Mouse (Mus musculus) testis, adult 2 months (tissue): ENCODE data around the gene Tor1a. TPM values are rescaled to one million over a fixed set of nuclear protein-coding genes. Genes with fewer than 3 reads are reported as not detected.
"Not testable (repeated sequence)": the region's sequence is repeated elsewhere in the genome, so short reads cannot be mapped to it uniquely, and the experiment has no call there.

Experiments used
- H3K27ac ChIP-seq: fragments of 200-500 bp; 2 replicates; pipeline ENCODE4 v1.5.1; 2012; ENCODE audit warnings: low read depth, low read length; ENCODE audit not compliant: control insufficient read depth, insufficient read depth
- H3K27me3 ChIP-seq: fragments of 200-500 bp; 2 replicates; pipeline ENCODE4 v1.6.1; 2012; ENCODE audit warnings: mild to moderate bottlenecking, low read length, moderate library complexity; ENCODE audit not compliant: control insufficient read depth, insufficient read depth
- H3K36me3 ChIP-seq: fragments of 200-500 bp; 2 replicates; pipeline ENCODE4 v1.6.1; 2012; ENCODE audit warnings: mild to moderate bottlenecking, low read length; ENCODE audit not compliant: control insufficient read depth, insufficient read depth
- H3K4me1 ChIP-seq: fragments of 200-500 bp; 2 replicates; pipeline ENCODE4 v1.6.1; 2012; ENCODE audit warnings: low read length; ENCODE audit not compliant: control insufficient read depth, insufficient read depth
- H3K4me3 ChIP-seq: fragments of 200-500 bp; 2 replicates; pipeline ENCODE4 v1.5.1; 2012; ENCODE audit warnings: low read depth, mild to moderate bottlenecking, low read length, moderate library complexity, mixed read lengths; ENCODE audit not compliant: control insufficient read depth
- CTCF ChIP-seq: fragments of 200-500 bp; IDR thresholded peaks from 2 replicates; pipeline ENCODE4 v1.5.1; 2012; ENCODE audit warnings: low read depth, mild to moderate bottlenecking, inconsistent platforms, low read length, moderate library complexity; ENCODE audit not compliant: control insufficient read depth, insufficient read depth, insufficient replicate concordance
- POLR2A ChIP-seq: fragments of 200-500 bp; IDR thresholded peaks from 2 replicates; pipeline ENCODE4 v1.6.1; 2012; ENCODE audit warnings: low read depth, mild to moderate bottlenecking, inconsistent platforms, low read length, moderate library complexity; ENCODE audit not compliant: control insufficient read depth
- polyA plus RNA-seq: library from polyadenylated mRNA; depleted of rRNA; stranded (reverse); fragments of >200 nt; gene quantifications from 2 replicates; pipeline ENCODE4 v1.2.3, GENCODE M21; 2012

Gene Tor1a
- polyA plus RNA-seq, 1 experiment = 11.1 TPM

DNA sequence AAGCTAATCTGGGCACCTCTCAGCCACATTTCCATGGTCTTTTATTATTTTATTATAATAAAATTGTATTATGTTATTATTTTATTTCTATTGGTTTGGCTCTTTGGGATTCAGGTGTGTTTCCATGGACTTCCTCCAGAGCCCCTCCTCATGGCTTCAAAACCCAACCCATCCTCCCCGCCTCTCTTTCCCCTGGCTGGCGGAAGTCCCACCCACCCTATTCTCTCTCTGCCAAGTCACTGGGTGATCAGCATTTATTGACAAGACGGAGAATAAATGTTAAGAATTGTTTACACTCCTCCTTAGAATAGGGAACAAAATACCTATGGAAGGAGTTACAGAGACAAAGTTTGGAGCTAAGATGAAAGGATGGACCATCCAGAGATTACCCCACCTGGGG lies 30.9 kb downstream of the Tor1a start:
- no peak overlapping the region for H3K4me3 ChIP-seq
- TF ChIP-seq POLR2A (no peak), CTCF (no peak)
- no peak overlapping the region for H3K27ac ChIP-seq
- H3K4me1 ChIP-seq = no peaks in the 10 kb centered on the region
- H3K36me3 ChIP-seq = no peaks in the 10 kb centered on the region
- no peaks in the 10 kb centered on the region for H3K27me3 ChIP-seq

DNA sequence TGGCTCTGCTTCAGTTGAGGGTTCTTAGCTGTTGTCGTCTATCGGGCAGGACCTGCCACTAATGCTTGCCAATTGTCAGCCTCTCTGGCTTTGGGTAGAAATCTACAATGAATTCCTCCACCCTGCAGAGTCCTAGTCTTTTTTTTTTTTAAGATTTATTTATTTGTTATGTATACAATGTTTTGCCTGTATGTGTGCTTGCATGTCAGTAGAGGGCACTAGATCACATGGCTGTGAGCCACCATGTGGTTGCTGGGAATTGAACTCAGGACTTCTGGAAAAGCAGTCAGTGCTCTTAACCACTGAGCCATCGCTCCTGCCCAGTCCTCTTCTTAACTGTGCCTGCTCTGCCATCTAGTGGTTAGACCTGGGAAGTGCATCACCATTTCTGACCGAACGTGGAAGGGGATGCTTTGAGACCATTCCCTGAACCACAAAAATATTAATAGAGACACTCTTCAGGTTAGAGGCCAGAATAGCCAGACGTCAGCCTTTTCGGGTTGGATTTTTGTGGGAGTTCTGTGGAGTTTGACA lies 33.7 kb downstream of the Tor1a start:
- H3K4me1 ChIP-seq = peaks cover 6% of the 10 kb centered on the region
- H3K4me3 ChIP-seq = no peak overlapping the region
- no peaks in the 10 kb centered on the region for H3K36me3 ChIP-seq
- TF ChIP-seq CTCF (peak; percentile 84; the same call in 1 of the 2 replicates), POLR2A (no peak)
- no peaks in the 10 kb centered on the region for H3K27me3 ChIP-seq
- no peak overlapping the region for H3K27ac ChIP-seq

DNA sequence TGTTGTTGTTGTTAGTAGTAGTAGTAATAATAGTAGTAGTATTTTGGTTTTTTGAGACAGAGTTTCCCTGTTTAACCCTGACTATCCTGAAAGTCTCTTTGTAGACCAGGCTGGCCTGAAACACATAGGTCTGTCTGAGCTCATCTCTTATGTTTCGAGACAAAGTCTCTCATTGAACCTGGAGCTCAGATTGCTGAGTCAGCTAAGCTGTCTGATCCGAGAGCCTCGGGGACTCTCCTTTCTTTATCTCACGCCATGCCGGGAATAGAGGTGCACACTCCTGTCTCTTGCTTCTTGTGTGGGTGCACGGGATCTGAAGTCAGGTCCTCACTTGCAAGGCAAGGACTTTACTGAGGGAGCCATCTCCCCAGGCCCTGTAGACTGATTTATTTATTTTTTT lies 34.7 kb downstream of the Tor1a start:
- Histone ChIP-seq H3K4me1 (peaks cover 6% of the 10 kb centered on the region), H3K4me3 (no peak overlapping the region), H3K36me3 (no peaks in the 10 kb centered on the region), H3K27me3 (no peaks in the 10 kb centered on the region), H3K27ac (no peak overlapping the region)
- TF ChIP-seq CTCF (no peak), POLR2A (no peak)

DNA sequence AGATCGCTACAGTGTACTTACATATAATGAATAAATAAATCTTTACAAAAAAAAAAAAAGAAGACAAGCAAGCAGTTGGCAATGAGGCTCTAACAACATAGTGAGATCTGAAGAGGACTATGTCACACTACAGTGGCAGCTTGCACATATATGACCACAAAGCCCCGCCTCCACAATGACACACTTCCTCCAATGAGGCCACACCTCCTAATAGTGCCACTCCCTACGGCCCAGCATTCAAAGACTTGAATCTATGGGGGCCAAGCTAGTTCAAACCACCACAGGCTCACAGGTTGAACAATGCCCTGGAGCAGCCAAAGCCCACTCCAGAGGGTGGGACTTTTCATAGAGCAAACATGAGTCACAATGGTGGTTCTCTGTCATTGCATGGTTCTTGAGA lies 35.8 kb downstream of the Tor1a start:
- Histone ChIP-seq H3K27ac (no peak overlapping the region), H3K36me3 (no peaks in the 10 kb centered on the region), H3K27me3 (no peaks in the 10 kb centered on the region)

DNA sequence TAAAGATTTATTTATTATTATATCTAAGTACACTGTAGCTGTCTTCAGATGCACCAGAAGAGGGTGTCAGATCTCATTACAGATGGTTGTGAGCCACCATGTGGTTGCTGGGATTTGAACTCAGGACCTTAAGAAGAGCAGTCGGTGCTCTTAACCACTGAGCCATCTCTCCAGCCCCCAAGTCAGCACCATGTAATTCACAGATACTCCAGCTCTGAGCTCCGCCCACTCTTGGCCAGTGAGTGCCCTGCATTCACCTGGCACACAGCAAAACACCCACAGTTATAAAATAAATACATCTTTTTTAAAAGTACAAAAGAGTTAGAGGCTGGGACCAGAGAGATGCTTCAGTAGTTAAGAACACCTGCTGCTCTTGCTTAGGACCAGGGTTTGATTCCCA lies 36.9 kb downstream of the Tor1a start:
- not testable (repeated sequence) for H3K27ac ChIP-seq, H3K4me3 ChIP-seq, H3K4me1 ChIP-seq, H3K27me3 ChIP-seq, H3K36me3 ChIP-seq

More for the DNA sequence above, 35.8 kb downstream of the Tor1a start:
- TF ChIP-seq POLR2A (no peak), CTCF (no peak)
- Histone ChIP-seq H3K4me3 (no peak overlapping the region), H3K4me1 (peaks cover 6% of the 10 kb centered on the region)

DNA sequence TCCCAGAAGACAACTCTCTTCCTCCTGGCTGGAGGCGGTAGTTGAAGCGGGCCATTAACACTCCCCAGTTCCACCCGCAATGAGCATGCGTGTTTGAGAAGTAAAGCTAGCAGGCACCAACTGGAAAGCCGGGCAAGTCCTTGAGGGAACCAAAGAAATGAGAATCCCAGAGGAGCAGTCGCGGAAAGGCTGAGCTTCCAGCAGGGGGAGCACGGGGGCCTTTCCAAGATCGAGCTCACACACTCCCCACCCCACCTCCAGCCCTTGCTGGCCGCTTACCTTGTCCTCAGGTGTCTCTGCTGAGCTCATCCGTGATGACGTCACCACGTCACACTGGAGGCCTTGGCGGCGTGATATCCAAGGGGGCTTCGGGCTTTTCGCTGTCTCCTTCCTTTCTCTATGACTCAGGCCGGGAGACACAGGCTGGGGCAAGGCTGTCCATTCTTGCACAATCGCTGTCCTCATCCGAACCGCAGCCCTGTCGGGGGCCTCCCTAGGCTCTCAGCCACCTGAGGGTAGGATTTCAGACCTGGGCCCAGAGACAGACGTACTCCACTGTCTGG lies 38.2 kb downstream of the Tor1a start, which contains the start of gene Ptges:
Ptges (minus strand) TSS at position 381 of the 563 bp plus-strand sequence.
- no peak for TF ChIP-seq POLR2A
- TF ChIP-seq CTCF = peak; percentile 30; the same call in 1 of the 2 replicates
- no peak within 1 kb of the TSS for H3K27ac ChIP-seq
- H3K4me3 ChIP-seq = peak within 1 kb of the TSS; percentile 37

DNA sequence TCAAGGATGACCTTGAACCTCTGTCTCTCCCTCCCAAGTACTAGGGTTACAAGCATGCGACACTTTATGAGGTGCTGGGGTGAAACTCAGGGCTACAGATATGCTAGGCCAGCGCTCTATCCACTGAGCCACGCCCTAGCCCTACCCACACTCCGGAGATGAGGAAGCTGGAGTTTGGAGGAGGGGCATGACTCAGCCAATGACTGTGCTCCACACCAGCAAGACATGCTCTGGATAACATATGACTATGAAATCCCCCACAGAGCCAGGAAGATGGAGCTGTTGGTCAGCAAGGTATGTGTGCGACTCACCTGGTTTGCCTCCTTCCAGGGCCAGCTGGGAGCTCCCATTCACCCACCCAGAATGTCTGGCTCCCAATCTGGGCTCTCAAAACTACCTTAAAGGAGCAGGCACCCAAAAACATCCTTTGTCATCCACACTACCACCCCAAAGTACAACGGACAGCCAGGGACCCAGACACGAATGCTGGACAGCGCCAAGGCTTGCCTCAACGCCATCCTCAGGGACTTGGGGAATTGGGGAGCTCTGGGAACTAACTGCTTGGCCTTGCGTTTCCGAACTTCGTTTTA lies 38.7 kb downstream of the Tor1a start:
- H3K36me3 ChIP-seq = no peaks in the 10 kb centered on the region
- H3K27ac ChIP-seq = no peak overlapping the region
- H3K4me3 ChIP-seq = peak overlapping the region; percentile 1
- TF ChIP-seq CTCF (no peak), POLR2A (no peak)
- no peaks in the 10 kb centered on the region for H3K27me3 ChIP-seq
- peaks cover 6% of the 10 kb centered on the region for H3K4me1 ChIP-seq

More for the DNA sequence above, 38.2 kb downstream of the Tor1a start, which contains the start of gene Ptges:
- H3K36me3 ChIP-seq = no peaks in the 10 kb centered on the region
- peaks cover 6% of the 10 kb centered on the region for H3K4me1 ChIP-seq
- H3K27me3 ChIP-seq = no peaks in the 10 kb centered on the region
